Mouse (Mus musculus): ENCODE data around the gene Ankrd27.
A peak's percentile ranks its signal among the peaks of the same experiment; 100 is the strongest.
"Not testable (repeated sequence)": the region's sequence is repeated elsewhere in the genome, so short reads cannot be mapped to it uniquely, and the experiment has no call there.

Gene Ankrd27

GRCm38 (mm10) chr7:35586055-35586905 is at the start of gene Ankrd27:
Gene Ankrd27, plus strand, starts transcription at chr7:35586244.
- peak; percentile 91 to 92 for DNase-seq (ENCODE audit: low spot score in 2 of 2)

GRCm38 (mm10) chr7:35537562-35537961 is 48.5 kb upstream of the Ankrd27 start, which contains the start of gene Tdrd12:
Gene Tdrd12, minus strand, starts transcription at chr7:35537745.
- no peak for DNase-seq (ENCODE audit: low spot score in 2 of 2)

GRCm38 (mm10) chr7:35545881-35546280 is 40.2 kb upstream of the Ankrd27 start:
- peak; percentile 29 to 66 for DNase-seq (ENCODE audit: low spot score in 2 of 2)

GRCm38 (mm10) chr7:35553751-35554604 is 32.1 kb upstream of the Ankrd27 start:
- DNase-seq (ENCODE audit: low spot score in 2 of 2) = peak; percentile 9 to 33

GRCm38 (mm10) chr7:35554605-35555175 is 31.4 kb upstream of the Ankrd27 start:
- DNase-seq (ENCODE audit: low spot score in 2 of 2) = peak; percentile 17 to 27

- peak; percentile 78 to 80 for DNase-seq (ENCODE audit: low spot score in 2 of 2)
These were observed 30.5 kb upstream of the Ankrd27 start for GRCm38 (mm10) chr7:35555224-35556204.

GRCm38 (mm10) chr7:35556205-35556603 is 29.8 kb upstream of the Ankrd27 start, which contains the start of gene Nudt19:
Gene Nudt19, minus strand, starts transcription at chr7:35556304.
- no peak for DNase-seq (ENCODE audit: low spot score in 2 of 2)

- no peak for DNase-seq (ENCODE audit: low spot score in 2 of 2)
These were observed 29.1 kb upstream of the Ankrd27 start for GRCm38 (mm10) chr7:35556905-35557304.

GRCm38 (mm10) chr7:35557577-35557976 is 28.5 kb upstream of the Ankrd27 start:
- no peak for DNase-seq (ENCODE audit: low spot score in 2 of 2)

- DNase-seq (ENCODE audit: low spot score in 2 of 2) = no peak
These were observed 27.4 kb upstream of the Ankrd27 start for GRCm38 (mm10) chr7:35558681-35559080.

- DNase-seq (ENCODE audit: low spot score in 2 of 2) = no peak
These were observed 26.2 kb upstream of the Ankrd27 start for GRCm38 (mm10) chr7:35559838-35560237.

- no peak for DNase-seq (ENCODE audit: low spot score in 2 of 2)
These were observed 23.0 kb upstream of the Ankrd27 start for GRCm38 (mm10) chr7:35563071-35563470.

GRCm38 (mm10) chr7:35564067-35564865 is 21.8 kb upstream of the Ankrd27 start:
- no peak for DNase-seq (ENCODE audit: low spot score in 2 of 2)

GRCm38 (mm10) chr7:35564872-35565271 is 21.2 kb upstream of the Ankrd27 start:
- DNase-seq (ENCODE audit: low spot score in 2 of 2) = not testable (repeated sequence)

- DNase-seq (ENCODE audit: low spot score in 2 of 2) = not testable (repeated sequence)
These were observed 20.1 kb upstream of the Ankrd27 start for GRCm38 (mm10) chr7:35565965-35566364.

- not testable (repeated sequence) for DNase-seq (ENCODE audit: low spot score in 2 of 2)
These were observed 16.3 kb upstream of the Ankrd27 start for GRCm38 (mm10) chr7:35569724-35570123.

- DNase-seq (ENCODE audit: low spot score in 2 of 2) = not testable (repeated sequence)
These were observed 15.2 kb upstream of the Ankrd27 start for GRCm38 (mm10) chr7:35570883-35571282.

- DNase-seq (ENCODE audit: low spot score in 2 of 2) = peak in 1 of 2 experiments; percentile 49
These were observed 6.2 kb upstream of the Ankrd27 start for GRCm38 (mm10) chr7:35579849-35580248.

GRCm38 (mm10) chr7:35582719-35583118 is 3.3 kb upstream of the Ankrd27 start:
- DNase-seq (ENCODE audit: low spot score in 2 of 2) = peak in 1 of 2 experiments; percentile 21
